Mouse (Mus musculus): ENCODE measurements at regions not wholly inside any gene's neighbourhood (a gene's known extent, or its start where the extent isn't known, plus 50 kb on each side); places are given as distances from the start of the nearest gene placed in this dataset.

DNA sequence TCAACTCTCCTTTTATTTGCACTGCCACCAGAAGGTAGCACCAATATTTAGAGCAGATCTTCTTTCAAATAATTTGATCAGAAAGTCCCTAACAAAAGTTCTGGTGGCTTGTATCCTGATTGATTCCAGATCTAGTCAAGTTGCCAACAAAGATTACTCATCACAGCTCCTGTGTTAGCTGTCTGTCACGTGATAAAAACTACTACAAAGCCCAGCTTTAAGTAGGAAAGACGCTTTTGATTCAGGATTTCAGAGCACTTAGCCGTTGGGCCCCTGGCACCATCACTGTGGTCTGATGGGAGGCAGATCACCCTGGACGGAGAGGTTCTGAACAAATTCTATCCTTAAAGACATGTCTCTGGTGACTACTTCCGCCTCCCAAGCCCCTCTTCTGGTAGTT is 241.6 kb upstream of the Il12b start:
- no peak for DNase-seq
- H3K27me3 ChIP-seq (ENCODE audit: control insufficient read depth, insufficient read depth, low read length): no peaks in the 10 kb centered on the region
- H3K4me1 ChIP-seq (ENCODE audit: control insufficient read depth, insufficient read depth, low read length): no peaks in the 10 kb centered on the region
- TF ChIP-seq CTCF (IDR thresholded peaks at IDR 0.05; ENCODE audit: borderline replicate concordance, insufficient read depth, low read depth, low read length) (no peak), POLR2A (IDR thresholded peaks at IDR 0.05; ENCODE audit: borderline replicate concordance, insufficient read depth, low read length) (no peak)
- H3K4me3 ChIP-seq (replicated peaks; ENCODE audit: insufficient read depth, low read depth, low read length): no peak overlapping the region
- WGBS: 84% methylated on average over 5 of the region's 5 CpGs
- no peak overlapping the region for H3K27ac ChIP-seq (ENCODE audit: insufficient read depth, low read length)

- no peaks in the 10 kb centered on the region for H3K4me1 ChIP-seq (ENCODE audit: control insufficient read depth, insufficient read depth, low read length)
- no peaks in the 10 kb centered on the region for H3K27me3 ChIP-seq (ENCODE audit: control insufficient read depth, insufficient read depth, low read length)
- TF ChIP-seq CTCF (IDR thresholded peaks at IDR 0.05; ENCODE audit: borderline replicate concordance, insufficient read depth, low read depth, low read length) (no peak), POLR2A (IDR thresholded peaks at IDR 0.05; ENCODE audit: borderline replicate concordance, insufficient read depth, low read length) (no peak)
- H3K27ac ChIP-seq (ENCODE audit: insufficient read depth, low read length): no peak overlapping the region
- H3K4me3 ChIP-seq (replicated peaks; ENCODE audit: insufficient read depth, low read depth, low read length): no peak overlapping the region
- WGBS: 68% methylated on average over 7 of the region's 7 CpGs
- no peak for DNase-seq
Measured at GRCm38 (mm10) chr11:44161734-44162418, 238.0 kb upstream of the Il12b start.

DNA sequence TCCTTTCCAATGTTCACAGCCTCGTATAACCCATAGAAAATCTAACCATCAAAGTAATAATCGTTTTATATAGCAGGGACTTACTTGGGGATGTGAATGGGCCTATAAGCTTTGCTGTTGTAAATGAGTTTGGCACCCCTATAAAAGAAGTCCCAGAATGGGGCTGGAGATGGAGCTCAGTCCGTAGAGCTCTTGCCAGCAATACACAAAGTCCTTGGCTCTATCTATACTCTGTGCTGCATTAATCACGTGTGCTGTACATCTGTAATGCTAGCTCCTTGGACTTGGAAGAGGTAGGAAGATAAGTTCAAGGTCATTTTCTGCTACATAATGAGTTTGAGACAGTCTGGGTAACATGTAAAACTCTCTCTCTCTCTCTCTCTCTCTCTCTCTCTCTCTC is 236.8 kb upstream of the Il12b start:
- 62% methylated on average over 4 of the region's 4 CpGs for WGBS
- DNase-seq: no peak
- Histone ChIP-seq H3K4me3 (replicated peaks; ENCODE audit: insufficient read depth, low read depth, low read length) (no peak overlapping the region), H3K4me1 (ENCODE audit: control insufficient read depth, insufficient read depth, low read length) (no peaks in the 10 kb centered on the region), H3K27me3 (ENCODE audit: control insufficient read depth, insufficient read depth, low read length) (no peaks in the 10 kb centered on the region), H3K27ac (ENCODE audit: insufficient read depth, low read length) (no peak overlapping the region)
- TF ChIP-seq CTCF (IDR thresholded peaks at IDR 0.05; ENCODE audit: borderline replicate concordance, insufficient read depth, low read depth, low read length): no peak
- TF ChIP-seq POLR2A (IDR thresholded peaks at IDR 0.05; ENCODE audit: borderline replicate concordance, insufficient read depth, low read length): no peak

- Histone ChIP-seq H3K27ac (ENCODE audit: insufficient read depth, low read length) (no peak overlapping the region), H3K27me3 (ENCODE audit: control insufficient read depth, insufficient read depth, low read length) (no peaks in the 10 kb centered on the region), H3K4me3 (replicated peaks; ENCODE audit: insufficient read depth, low read depth, low read length) (no peak overlapping the region), H3K4me1 (ENCODE audit: control insufficient read depth, insufficient read depth, low read length) (no peaks in the 10 kb centered on the region)
- 93% methylated on average over 1 of the region's 1 CpGs for WGBS
- no peak for DNase-seq
- TF ChIP-seq CTCF (IDR thresholded peaks at IDR 0.05; ENCODE audit: borderline replicate concordance, insufficient read depth, low read depth, low read length) (no peak), POLR2A (IDR thresholded peaks at IDR 0.05; ENCODE audit: borderline replicate concordance, insufficient read depth, low read length) (no peak)
Measured at GRCm38 (mm10) chr11:44163748-44164147, 236.1 kb upstream of the Il12b start.

DNA sequence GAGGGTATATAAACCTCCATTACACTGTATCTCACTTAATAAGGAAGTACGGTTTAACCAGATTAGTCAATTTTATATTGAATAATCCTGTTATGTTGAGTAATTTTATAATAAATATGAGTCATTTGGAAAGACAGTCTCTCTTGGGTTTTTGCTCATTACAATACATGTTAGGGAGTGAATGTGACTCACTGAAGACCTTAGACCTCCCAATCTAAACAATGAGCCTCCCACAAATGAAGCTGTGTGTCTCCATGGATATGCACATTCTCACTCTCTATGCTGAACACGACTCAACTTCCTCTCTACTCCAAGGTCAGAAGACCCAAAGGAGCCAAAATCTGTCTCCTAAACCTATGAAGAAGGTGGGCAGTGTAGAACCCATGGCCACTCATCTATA is 235.7 kb upstream of the Il12b start:
- Histone ChIP-seq H3K27me3 (ENCODE audit: control insufficient read depth, insufficient read depth, low read length) (no peaks in the 10 kb centered on the region), H3K27ac (ENCODE audit: insufficient read depth, low read length) (no peak overlapping the region), H3K4me3 (replicated peaks; ENCODE audit: insufficient read depth, low read depth, low read length) (no peak overlapping the region), H3K4me1 (ENCODE audit: control insufficient read depth, insufficient read depth, low read length) (no peaks in the 10 kb centered on the region)
- TF ChIP-seq CTCF (IDR thresholded peaks at IDR 0.05; ENCODE audit: borderline replicate concordance, insufficient read depth, low read depth, low read length) (no peak), POLR2A (IDR thresholded peaks at IDR 0.05; ENCODE audit: borderline replicate concordance, insufficient read depth, low read length) (no peak)
- 74% methylated on average over 2 of the region's 2 CpGs for WGBS
- DNase-seq: no peak

GRCm38 (mm10) chr11:44167724-44168500 is 232.0 kb upstream of the Il12b start:
- Histone ChIP-seq H3K27ac (ENCODE audit: insufficient read depth, low read length) (no peak overlapping the region), H3K4me3 (replicated peaks; ENCODE audit: insufficient read depth, low read depth, low read length) (no peak overlapping the region), H3K27me3 (ENCODE audit: control insufficient read depth, insufficient read depth, low read length) (no peaks in the 10 kb centered on the region), H3K4me1 (ENCODE audit: control insufficient read depth, insufficient read depth, low read length) (no peaks in the 10 kb centered on the region)
- TF ChIP-seq POLR2A (IDR thresholded peaks at IDR 0.05; ENCODE audit: borderline replicate concordance, insufficient read depth, low read length): no peak
- TF ChIP-seq CTCF (IDR thresholded peaks at IDR 0.05; ENCODE audit: borderline replicate concordance, insufficient read depth, low read depth, low read length): no peak
- WGBS: 45% methylated on average over 6 of the region's 6 CpGs
- DNase-seq: no peak

- H3K4me3 ChIP-seq (replicated peaks; ENCODE audit: insufficient read depth, low read depth, low read length): no peak overlapping the region
- DNase-seq: no peak
- WGBS: 8% methylated on average over 4 of the region's 4 CpGs
- no peak for TF ChIP-seq POLR2A (IDR thresholded peaks at IDR 0.05; ENCODE audit: borderline replicate concordance, insufficient read depth, low read length)
- TF ChIP-seq CTCF (IDR thresholded peaks at IDR 0.05; ENCODE audit: borderline replicate concordance, insufficient read depth, low read depth, low read length): no peak
- no peaks in the 10 kb centered on the region for H3K4me1 ChIP-seq (ENCODE audit: control insufficient read depth, insufficient read depth, low read length)
- no peaks in the 10 kb centered on the region for H3K27me3 ChIP-seq (ENCODE audit: control insufficient read depth, insufficient read depth, low read length)
- H3K27ac ChIP-seq (ENCODE audit: insufficient read depth, low read length): no peak overlapping the region
Measured at GRCm38 (mm10) chr11:44172478-44172877, 227.4 kb upstream of the Il12b start.

GRCm38 (mm10) chr11:44173196-44173595 is 226.7 kb upstream of the Il12b start:
- Histone ChIP-seq H3K27ac (ENCODE audit: insufficient read depth, low read length) (no peak overlapping the region), H3K4me1 (ENCODE audit: control insufficient read depth, insufficient read depth, low read length) (no peaks in the 10 kb centered on the region), H3K27me3 (ENCODE audit: control insufficient read depth, insufficient read depth, low read length) (no peaks in the 10 kb centered on the region), H3K4me3 (replicated peaks; ENCODE audit: insufficient read depth, low read depth, low read length) (no peak overlapping the region)
- DNase-seq: no peak
- WGBS: 33% methylated on average over 1 of the region's 1 CpGs
- no peak for TF ChIP-seq POLR2A (IDR thresholded peaks at IDR 0.05; ENCODE audit: borderline replicate concordance, insufficient read depth, low read length)
- TF ChIP-seq CTCF (IDR thresholded peaks at IDR 0.05; ENCODE audit: borderline replicate concordance, insufficient read depth, low read depth, low read length): no peak
